In the genomic region with DNA sequence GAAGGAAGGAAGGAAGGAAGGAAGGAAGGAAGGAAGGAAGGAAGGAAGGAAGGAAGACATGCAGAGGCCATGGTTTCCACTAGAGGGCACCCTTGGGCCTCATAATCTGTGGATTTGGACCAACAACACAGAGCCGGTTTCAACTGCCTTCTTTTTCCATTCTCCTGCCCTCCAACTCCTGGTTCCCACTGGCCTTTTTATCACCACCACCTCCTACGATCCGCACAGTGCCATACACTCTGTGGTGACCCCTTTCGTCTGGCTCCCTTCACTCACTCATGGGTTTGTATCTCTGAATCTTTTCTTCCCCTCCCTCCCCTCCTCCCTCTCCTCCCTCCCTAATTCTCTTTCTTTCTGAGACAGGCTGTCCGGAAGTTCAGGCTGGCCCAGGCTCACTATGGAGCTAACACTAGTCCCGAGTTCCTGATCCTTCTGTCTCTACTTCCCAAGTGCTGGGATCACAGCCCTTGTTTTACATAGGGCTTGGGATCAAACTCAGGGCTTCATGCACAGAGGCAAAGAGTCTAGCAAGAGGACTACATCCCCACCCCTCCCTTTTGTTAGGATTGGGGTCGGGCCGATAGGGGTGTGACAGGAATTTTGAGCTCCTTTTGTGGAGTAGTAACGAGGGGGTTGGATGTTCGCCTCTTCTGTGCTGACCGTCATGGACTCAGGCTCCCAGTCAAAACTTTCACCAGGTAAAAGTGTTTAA, we compare ENCODE assay signal across 10 mouse cellular contexts. TPM values are rescaled to one million over a fixed set of nuclear protein-coding genes. Genes with fewer than 3 reads are reported as not detected.
DNase-seq lines count a peak whose midpoint lies in the region; ATAC-seq and TF ChIP-seq lines count a peak whose summit lies in the region.
"Had no signal": no experiment of that assay in that cellular context is flagged by ENCODE, and none has a peak within 500 bp of the region (broad histone marks: within the 10 kb centered on the region; RNA-seq: fewer than 3 reads in every experiment).

No protein-coding gene starts in this region.

- no peaks in the 10 kb centered on the region for H3K9me3 ChIP-seq in heart, embryonic 10.5 days
- no peaks in the 10 kb centered on the region for H3K9me3 ChIP-seq in ES-E14 (ENCODE audit: control insufficient read depth, insufficient read depth, low read depth, low read length)
- no peaks in the 10 kb centered on the region for H3K9me3 ChIP-seq in midbrain, embryonic 11.5 days (ENCODE audit: control insufficient read depth, low read length)
- no peaks in the 10 kb centered on the region for H3K9me3 ChIP-seq in stomach, postnatal 0 days (ENCODE audit: control insufficient read depth, low read length)

- no peak for TF ChIP-seq POLR2A in heart, adult 2 months (IDR thresholded peaks at IDR 0.05; ENCODE audit: insufficient read depth, low read depth, low read length)

- no peaks in the 10 kb centered on the region for H3K27me3 ChIP-seq in heart, adult 2 months (ENCODE audit: control insufficient read depth, insufficient read depth, low read length)
- H3K27me3 ChIP-seq in heart, embryonic 10.5 days (ENCODE audit: insufficient read depth, poor library complexity, severe bottlenecking) = peaks cover 36% of the 10 kb centered on the region; the same call in 1 of the 2 replicates
- H3K27me3 ChIP-seq in midbrain, embryonic 11.5 days (ENCODE audit: control insufficient read depth, insufficient read depth, low read length) = peaks cover 7% of the 10 kb centered on the region
- H3K27me3 ChIP-seq in stomach, postnatal 0 days (ENCODE audit: control insufficient read depth, insufficient read depth, low read length) = no peaks in the 10 kb centered on the region

- TF ChIP-seq EP300 in heart, adult 2 months (IDR thresholded peaks at IDR 0.05; ENCODE audit: insufficient read depth, low read depth, low read length) = no peak
- no peak for TF ChIP-seq EP300 in stomach, postnatal 0 days (optimal IDR thresholded peaks at IDR 0.05)

- H3K4me2 ChIP-seq in midbrain, embryonic 11.5 days = no peak overlapping the region
- 0 out of 2 replicates have a peak overlapping the region, but pooled peaks have one; percentile 23 for H3K4me2 ChIP-seq in stomach, postnatal 0 days (replicated peaks; ENCODE audit: low read depth)

- intact Hi-C loops in heart, adult 2 months (cut with DNase I) = no loop called here
- intact Hi-C loops in gastrocnemius, postnatal 36 days (cut with DNase I) = no loop called here

- H3K36me3 ChIP-seq in heart, adult 2 months (ENCODE audit: control insufficient read depth, insufficient read depth, low read length) = no peaks in the 10 kb centered on the region
- no peaks in the 10 kb centered on the region for H3K36me3 ChIP-seq in heart, embryonic 10.5 days
- H3K36me3 ChIP-seq in ES-E14 (ENCODE audit: control insufficient read depth, insufficient read depth, low read length, poor library complexity, severe bottlenecking) = no peaks in the 10 kb centered on the region
- H3K36me3 ChIP-seq in midbrain, embryonic 11.5 days (ENCODE audit: control insufficient read depth, insufficient read depth, low read length) = no peaks in the 10 kb centered on the region
- no peaks in the 10 kb centered on the region for H3K36me3 ChIP-seq in stomach, postnatal 0 days (ENCODE audit: control insufficient read depth, insufficient read depth, low read length)

- peaks cover 1% of the 10 kb centered on the region; the same call in 1 of the 2 replicates for H3K4me1 ChIP-seq in heart, adult 2 months (ENCODE audit: control insufficient read depth, insufficient read depth, low read length)
- H3K4me1 ChIP-seq in heart, embryonic 10.5 days = peaks cover 7% of the 10 kb centered on the region
- H3K4me1 ChIP-seq in ES-E14 (ENCODE audit: control insufficient read depth in 2 of 2, insufficient read depth in 2 of 2, low read length in 2 of 2, poor library complexity in 1 of 2) = peaks cover 0 to 9% of the 10 kb centered on the region in 2 experiments; a peak in 2 of 4 replicates
- H3K4me1 ChIP-seq in midbrain, embryonic 11.5 days (ENCODE audit: control insufficient read depth, insufficient read depth, low read length) = peaks cover 22% of the 10 kb centered on the region
- H3K4me1 ChIP-seq in stomach, postnatal 0 days (replicated peaks; ENCODE audit: control insufficient read depth, insufficient read depth) = no peaks in the 10 kb centered on the region

- in situ Hi-C loops in ES-E14 (cut with MboI; ENCODE audit: low sequenced_read_pairs in 2 of 2, unreplicated experiment in 2 of 2) = loop anchor here in 1 of 2 experiments (25.0 kb wide), 1 partner anchor 175 kb away; no protein-coding TSS in a partner anchor

- DNase-seq in heart, adult 2 months = peak; percentile 35 to 56
- DNase-seq in heart, embryonic 10.5 days (ENCODE audit: low spot score) = no peak
- DNase-seq in ES-E14 (ENCODE audit: low read depth, low spot score) = peak; percentile 75
- peak; percentile 76 to 85 for DNase-seq in cerebellum, postnatal 25 days
- peak; percentile 39 to 47 for DNase-seq in gastrocnemius, postnatal 36 days
- peak; percentile 62 for DNase-seq in kidney, postnatal 14 days
- peak; percentile 94 for DNase-seq in midbrain, embryonic 11.5 days (ENCODE audit: low spot score, missing footprints)
- peak; percentile 57 for DNase-seq in stomach, postnatal 0 days (ENCODE audit: low spot score)

- no peak overlapping the region for H3K27ac ChIP-seq in heart, adult 2 months
- H3K27ac ChIP-seq in heart, embryonic 10.5 days = no peak overlapping the region; the same call in 1 of the 2 replicates
- peak overlapping the region; percentile 76 for H3K27ac ChIP-seq in ES-E14 (ENCODE audit: insufficient read depth, low read depth, low read length, poor library complexity, severe bottlenecking)
- no peak overlapping the region for H3K27ac ChIP-seq in midbrain, embryonic 11.5 days (ENCODE audit: low read depth, low read length)
- no peak overlapping the region for H3K27ac ChIP-seq in stomach, postnatal 0 days (replicated peaks)

- H3K9ac ChIP-seq in heart, adult 2 months (ENCODE audit: low read depth, low read length) = no peak overlapping the region
- peak overlapping the region; percentile 46; the same call in 1 of the 2 replicates for H3K9ac ChIP-seq in ES-E14 (ENCODE audit: insufficient read depth, low read depth, low read length, poor library complexity, severe bottlenecking)
- H3K9ac ChIP-seq in midbrain, embryonic 11.5 days (ENCODE audit: low read length) = peak overlapping the region; percentile 33; the same call in 1 of the 2 replicates
- no peak overlapping the region for H3K9ac ChIP-seq in stomach, postnatal 0 days (ENCODE audit: low read length)

- peak; percentile 56; the same call in 1 of the 2 replicates for ATAC-seq in midbrain, embryonic 11.5 days (ENCODE audit: low FRiP score)
- peak; percentile 41; the same call in 1 of the 2 replicates for ATAC-seq in stomach, postnatal 0 days (ENCODE audit: low FRiP score, low TSS enrichment)

- peak; percentile 70 for TF ChIP-seq CTCF in heart, adult 2 months (IDR thresholded peaks at IDR 0.05)
- peak; percentile 82 for TF ChIP-seq CTCF in stomach, postnatal 0 days (IDR thresholded peaks at IDR 0.05; ENCODE audit: low read depth)

- H3K4me3 ChIP-seq in heart, adult 2 months = no peak overlapping the region
- no peak overlapping the region for H3K4me3 ChIP-seq in heart, embryonic 10.5 days
- H3K4me3 ChIP-seq in ES-E14 (ENCODE audit: insufficient read depth in 1 of 2, low read depth in 1 of 2, low read length in 2 of 2, poor library complexity in 1 of 2, severe bottlenecking in 1 of 2) = peak overlapping the region; percentile 37 to 42
- H3K4me3 ChIP-seq in midbrain, embryonic 11.5 days (ENCODE audit: low read depth, low read length) = no peak overlapping the region
- H3K4me3 ChIP-seq in stomach, postnatal 0 days (ENCODE audit: low read depth, low read length) = 0 out of 2 replicates have a peak overlapping the region, but pooled peaks have one; percentile 13

- WGBS in heart, adult 2 months = 46% methylated on average over 11 of the region's 11 CpGs
- WGBS in heart, embryonic 10.5 days = 42% methylated on average over 11 of the region's 11 CpGs
- 15% methylated on average over 11 of the region's 11 CpGs for WGBS in midbrain, embryonic 11.5 days
- WGBS in stomach, postnatal 0 days = 31% methylated on average over 11 of the region's 11 CpGs

- H3K79me2 ChIP-seq in heart, adult 2 months (replicated peaks; ENCODE audit: control insufficient read depth, insufficient read depth, low read length) = no peaks in the 10 kb centered on the region

TF ChIP-seq in ES-E14, 5 proteins besides CTCF, POLR2A, EP300 and RAD21:
- TF ChIP-seq MAFK (IDR thresholded peaks at IDR 0.05; ENCODE audit: insufficient read depth, low read depth, low read length) (no peak), ZNF384 (IDR thresholded peaks at IDR 0.05; ENCODE audit: low read depth, low read length) (no peak), CHD2 (IDR thresholded peaks at IDR 0.05; ENCODE audit: low read depth, low read length) (no peak), HCFC1 (IDR thresholded peaks at IDR 0.05; ENCODE audit: borderline replicate concordance, insufficient read depth, low read length) (no peak), ZC3H11A (IDR thresholded peaks at IDR 0.05; ENCODE audit: borderline replicate concordance, low read depth, low read length) (no peak)

RNA-seq across cellular contexts. Expression of a gene that starts 9.9 kb away (rescaled TPM):
- total RNA-seq in heart, adult 2 months (2021) = under 1 TPM; 0.16 to 0.18 TPM
- polyA plus RNA-seq in heart, adult 2 months (2012; rRNA removed) = 0.44 and 1.5 TPM in 2 replicates
- 0.19 and 0.53 TPM in 2 replicates for polyA plus RNA-seq in heart, embryonic 10.5 days (2016; fragmentation: Nextera tagmentation; extraction: Ambion mirVana)
- 0.71 and 2.6 TPM in 2 replicates for total RNA-seq in ES-E14 (2012; rRNA removed)
- under 1 TPM; 0.07 to 0.33 TPM for total RNA-seq in gastrocnemius, postnatal 36 days (2021)
- polyA plus RNA-seq in midbrain, embryonic 11.5 days (2014; fragmentation: Nextera tagmentation; extraction: Ambion mirVana) = 1.2 and 1.3 TPM in 2 replicates
- polyA plus RNA-seq in stomach, postnatal 0 days (2015; fragmentation: Nextera tagmentation; extraction: Ambion mirVana) = 0.35 and 0.36 TPM in 2 replicates

RNA-seq across cellular contexts. Expression of a gene that starts 28.1 kb away (rescaled TPM):
- under 1 TPM; 0.18 to 0.21 TPM for total RNA-seq in heart, adult 2 months (2021)
- 0.32 and 1.2 TPM in 2 replicates for polyA plus RNA-seq in heart, adult 2 months (2012; rRNA removed)
- polyA plus RNA-seq in heart, embryonic 10.5 days (2016; fragmentation: Nextera tagmentation; extraction: Ambion mirVana) = 0.14 TPM in 1 of 2 replicates, not detected in the other
- total RNA-seq in ES-E14 (2012; rRNA removed) = 0.90 and 1.1 TPM in 2 replicates
- total RNA-seq in gastrocnemius, postnatal 36 days (2021) = 1 to 10 TPM; 1.3 TPM
- polyA plus RNA-seq in midbrain, embryonic 11.5 days (2014; fragmentation: Nextera tagmentation; extraction: Ambion mirVana) = 0.61 and 0.94 TPM in 2 replicates
- 0.35 and 0.58 TPM in 2 replicates for polyA plus RNA-seq in stomach, postnatal 0 days (2015; fragmentation: Nextera tagmentation; extraction: Ambion mirVana)

RNA-seq across cellular contexts. Expression of a gene that starts 58.7 kb away (rescaled TPM):
- not detected for total RNA-seq in heart, adult 2 months (2021)
- polyA plus RNA-seq in heart, adult 2 months (2012; rRNA removed) = 0.06 TPM in 1 of 2 replicates, not detected in the other
- 0.21 and 0.34 TPM in 2 replicates for polyA plus RNA-seq in heart, embryonic 10.5 days (2016; fragmentation: Nextera tagmentation; extraction: Ambion mirVana)
- 1.6 and 1.7 TPM in 2 replicates for total RNA-seq in ES-E14 (2012; rRNA removed)
- total RNA-seq in gastrocnemius, postnatal 36 days (2021) = under 1 TPM in 1 of 2 experiments, not detected in 1; 0.28 TPM
- 65.3 and 70.2 TPM in 2 replicates for polyA plus RNA-seq in midbrain, embryonic 11.5 days (2014; fragmentation: Nextera tagmentation; extraction: Ambion mirVana)
- polyA plus RNA-seq in stomach, postnatal 0 days (2015; fragmentation: Nextera tagmentation; extraction: Ambion mirVana) = 0.44 and 0.74 TPM in 2 replicates
- total RNA-seq: adrenal gland, adult 18-20 months had no signal
- polyA plus RNA-seq: liver, embryonic 16.5 days had no signal

Comparison
In these comparisons a context has a peak if more than half of its experiments do, and no peak if none do; other contexts are left out.
1. H3K4me3 ChIP-seq: peak in ES-E14 (2 of 2) and stomach, postnatal 0 days (single experiment); none in heart, adult 2 months (single experiment), heart, embryonic 10.5 days (single experiment) and midbrain, embryonic 11.5 days (single experiment).
2. H3K9ac ChIP-seq: peak in ES-E14 (single experiment) and midbrain, embryonic 11.5 days (single experiment); none in heart, adult 2 months (single experiment) and stomach, postnatal 0 days (single experiment).
3. RNA of a gene that starts 58.7 kb away (polyA plus RNA-seq): 65.3 to 70.2 TPM in midbrain, embryonic 11.5 days; 0.44 to 0.74 TPM in stomach, postnatal 0 days, 0.21 to 0.34 TPM in heart, embryonic 10.5 days and 0.06 TPM in heart, adult 2 months; every median in the first group is over 10 times any median in the second.